Mouse (Mus musculus) CH12.LX (cell line): ENCODE data around the gene Grap2. TPM values are rescaled to one million over a fixed set of nuclear protein-coding genes. Genes with fewer than 3 reads are reported as not detected.

ENCODE experiments used
- DNase-seq: peaks from one replicate; pipeline ENCODE4 v3.0.0-alpha.2; 2013; ENCODE audit errors: extremely low read depth
- H3K27ac ChIP-seq: 2 replicates; pipeline ENCODE4 v1.5.1; 2012; ENCODE audit warnings: low read depth, mild to moderate bottlenecking, control low read depth, moderate library complexity; ENCODE audit not compliant: insufficient read depth
- H3K27me3 ChIP-seq: replicated peaks from 2 replicates; pipeline ENCODE3; 2012; ENCODE audit warnings: inconsistent platforms
- H3K36me3 ChIP-seq, 2 experiments: replicated peaks in 1 of 2; 2 replicates each; pipeline versions ENCODE3 to v1.6.1; 2012; ENCODE audit warnings: inconsistent platforms in 1 of 2, low read length in 1 of 2, mild to moderate bottlenecking in 1 of 2, mixed read lengths in 1 of 2, moderate library complexity in 1 of 2; ENCODE audit not compliant: control insufficient read depth in 1 of 2, insufficient read depth in 1 of 2
- H3K4me1 ChIP-seq, 2 experiments: 2 replicates each; pipeline ENCODE4 v1.6.1; 2012; ENCODE audit warnings: inconsistent platforms in 1 of 2, moderate library complexity in 1 of 2; ENCODE audit not compliant: insufficient read depth in 2 of 2, control insufficient read depth in 1 of 2
- H3K4me2 ChIP-seq: 2 replicates; pipeline ENCODE4 v1.6.1; 2012; ENCODE audit warnings: low read depth, mild to moderate bottlenecking, control low read depth; ENCODE audit not compliant: poor library complexity, insufficient read depth, severe bottlenecking
- H3K4me3 ChIP-seq, 3 experiments: fragments of 150-350 bp in 1 of 3; sonication (generic) in 1 of 3; replicated peaks in 1 of 3; 2 replicates each; pipeline versions ENCODE3 to v1.5.1; 2011 to 2012; ENCODE audit warnings: low read depth in 2 of 3, low read length in 2 of 3, mild to moderate bottlenecking in 2 of 3, moderate library complexity in 2 of 3, control low read depth in 1 of 3, improper control_type of control experiment in 1 of 3, inconsistent platforms in 1 of 3, mixed read lengths in 1 of 3; ENCODE audit not compliant: poor library complexity in 1 of 3
- H3K79me2 ChIP-seq: replicated peaks from 2 replicates; pipeline ENCODE4 v1.6.1; 2012; ENCODE audit warnings: mild to moderate bottlenecking, moderate library complexity; ENCODE audit not compliant: control insufficient read depth, poor library complexity, insufficient read depth, severe bottlenecking; ENCODE audit errors: extremely low read depth
- H3K9ac ChIP-seq: 2 replicates; pipeline ENCODE4 v1.6.1; 2012; ENCODE audit warnings: low read depth, mild to moderate bottlenecking, control low read depth, moderate library complexity; ENCODE audit not compliant: insufficient read depth
- H3K9me3 ChIP-seq: replicated peaks from 2 replicates; pipeline ENCODE3; 2012; ENCODE audit warnings: low read length, inconsistent platforms, mixed read lengths
- BHLHE40 ChIP-seq: IDR thresholded peaks from 2 replicates; pipeline ENCODE4 v1.6.1; 2011; ENCODE audit warnings: mild to moderate bottlenecking, low read depth, low read length, improper control_type of control experiment
- CTCF ChIP-seq, 2 experiments: IDR thresholded peaks in 1 of 2; conservative IDR thresholded peaks in 1 of 2; 2 replicates each; pipeline ENCODE4 v1.5.1; 2011 to 2012; ENCODE audit warnings: low read depth in 2 of 2, low read length in 2 of 2, improper control_type of control experiment in 1 of 2, inconsistent platforms in 1 of 2, mild to moderate bottlenecking in 1 of 2, moderate library complexity in 1 of 2
- ELF1 ChIP-seq: IDR thresholded peaks from 2 replicates; pipeline ENCODE4 v1.6.1; 2014; ENCODE audit warnings: low read depth, mild to moderate bottlenecking, inconsistent platforms, low read length, improper control_type of control experiment
- ETS1 ChIP-seq: conservative IDR thresholded peaks from 2 replicates; pipeline ENCODE4 v1.6.1; 2012; ENCODE audit warnings: low read depth, mild to moderate bottlenecking, inconsistent platforms, low read length, improper control_type of control experiment, moderate library complexity
- HCFC1 ChIP-seq: IDR thresholded peaks from 2 replicates; pipeline ENCODE4 v1.6.1; 2012; ENCODE audit warnings: low read depth, mild to moderate bottlenecking, inconsistent platforms, low read length, improper control_type of control experiment
- IRF4 ChIP-seq: IDR thresholded peaks from 2 replicates; pipeline ENCODE4 v1.6.1; 2014; ENCODE audit warnings: low read depth, mild to moderate bottlenecking, inconsistent platforms, low read length, improper control_type of control experiment
- JUN ChIP-seq: IDR thresholded peaks from 2 replicates; pipeline ENCODE4 v1.6.1; 2011; ENCODE audit warnings: low read depth, mild to moderate bottlenecking, low read length, improper control_type of control experiment, moderate library complexity; ENCODE audit not compliant: insufficient read depth
- MEF2A ChIP-seq: IDR thresholded peaks from 2 replicates; pipeline ENCODE4 v1.6.1; 2014; ENCODE audit warnings: low read depth, mild to moderate bottlenecking, inconsistent platforms, low read length, improper control_type of control experiment, borderline replicate concordance
- NRF1 ChIP-seq: IDR thresholded peaks from 2 replicates; pipeline ENCODE4 v1.6.1; 2014; ENCODE audit warnings: low read depth, mild to moderate bottlenecking, inconsistent platforms, low read length, improper control_type of control experiment, moderate library complexity
- POLR2A ChIP-seq: IDR thresholded peaks from 2 replicates; pipeline ENCODE4 v1.6.1; 2011; ENCODE audit warnings: low read depth, mild to moderate bottlenecking, improper control_type of control experiment, low read length
- POLR2AphosphoS2 ChIP-seq: IDR thresholded peaks from 2 replicates; pipeline ENCODE4 v1.6.1; 2011; ENCODE audit warnings: low read depth, low read length, improper control_type of control experiment
- RAD21 ChIP-seq: IDR thresholded peaks from 2 replicates; pipeline ENCODE4 v1.6.1; 2011; ENCODE audit warnings: low read depth, mild to moderate bottlenecking, low read length, improper control_type of control experiment, moderate library complexity
- TBP ChIP-seq: conservative IDR thresholded peaks from 2 replicates; pipeline ENCODE4 v1.6.1; 2011; ENCODE audit warnings: low read depth, low read length, improper control_type of control experiment
- UBTF ChIP-seq: IDR thresholded peaks from 2 replicates; pipeline ENCODE4 v1.6.1; 2012; ENCODE audit warnings: low read depth, mild to moderate bottlenecking, inconsistent platforms, low read length, improper control_type of control experiment, moderate library complexity
- ZC3H11A ChIP-seq: IDR thresholded peaks from 2 replicates; pipeline ENCODE4 v1.6.1; 2012; ENCODE audit warnings: low read depth, mild to moderate bottlenecking, inconsistent platforms, low read length, improper control_type of control experiment
- ZKSCAN1 ChIP-seq: IDR thresholded peaks from 2 replicates; pipeline ENCODE4 v1.6.1; 2012; ENCODE audit warnings: low read depth, inconsistent platforms, low read length, improper control_type of control experiment, borderline replicate concordance
- ZMIZ1 ChIP-seq: IDR thresholded peaks from 2 replicates; pipeline ENCODE4 v1.6.1; 2012; ENCODE audit warnings: low read depth, mild to moderate bottlenecking, inconsistent platforms, low read length, improper control_type of control experiment
- ZNF384 ChIP-seq: IDR thresholded peaks from 2 replicates; pipeline ENCODE4 v1.6.1; 2012; ENCODE audit warnings: low read depth, low read length, improper control_type of control experiment, inconsistent platforms
- dilution Hi-C: fragments of 300-500 bp; cut with MboI; formaldehyde crosslinking; loops from 2 replicates; pipeline ENCODE4 v1.14.3; 2020; ENCODE audit warnings: low sequenced_read_pairs; ENCODE audit not compliant: extremely low pct_unique_long_range_greater_than_20kb, extremely low pct_ligation_motif_present
- in situ Hi-C: fragments of 300-500 bp; cut with MboI; formaldehyde crosslinking; loops from 3 replicates; pipeline ENCODE4 v1.14.3; 2019; ENCODE audit warnings: low sequenced_read_pairs, low pct_ligation_motif_present, low pct_unique_long_range_greater_than_20kb, mixed read lengths
- polyA plus RNA-seq: library from polyadenylated mRNA; unstranded; fragments of >175 nt; gene quantifications from 2 replicates; pipeline ENCODE4 v1.2.1, GENCODE M21; 2012; ENCODE audit warnings: low read depth; ENCODE audit not compliant: insufficient read length
- total RNA-seq, 2 experiments: library from RNA; depleted of rRNA; stranded (reverse); fragments of 300-350 nt in 1 of 2; fragments of >200 nt in 1 of 2; gene quantifications; 2 replicates each; pipeline ENCODE4 v1.2.3; 2012 to 2014

Grap2 gene
- total and polyA plus RNA-seq, 3 experiments = 1.5 to 6.2 (median 5.0) TPM

- TF ChIP-seq IRF4 (no peak), ETS1 (no peak), ZMIZ1 (no peak), BHLHE40 (no peak), ELF1 (no peak), POLR2A (no peak), UBTF (no peak), HCFC1 (no peak), ZNF384 (no peak), POLR2AphosphoS2 (no peak), TBP (no peak), RAD21 (no peak), MEF2A (no peak), ZC3H11A (no peak), NRF1 (no peak), CTCF (conservative IDR thresholded peaks at IDR 0.05 in 1 of 2, IDR thresholded peaks at IDR 0.05 in 1 of 2; ENCODE audit: low read depth in 2 of 2, low read length in 2 of 2) (no peak), JUN (no peak), ZKSCAN1 (no peak)
- H3K9ac ChIP-seq = no peak overlapping the region
- dilution Hi-C loops = no loop called here
- DNase-seq = no peak
- in situ Hi-C loops = no loop called here
- H3K27me3 ChIP-seq = no peaks in the 10 kb centered on the region
- peaks cover 13 to 19% of the 10 kb centered on the region in 2 experiments for H3K4me1 ChIP-seq
- H3K4me3 ChIP-seq = no peak overlapping the region
- no peaks in the 10 kb centered on the region for H3K36me3 ChIP-seq
- H3K27ac ChIP-seq = no peak overlapping the region
- H3K79me2 ChIP-seq = no peaks in the 10 kb centered on the region
- no peaks in the 10 kb centered on the region for H3K9me3 ChIP-seq
- H3K4me2 ChIP-seq = no peak overlapping the region
These were observed 13.9 kb downstream of the Grap2 start for GRCm38 (mm10) chr15:80586296-80586695.

DNA sequence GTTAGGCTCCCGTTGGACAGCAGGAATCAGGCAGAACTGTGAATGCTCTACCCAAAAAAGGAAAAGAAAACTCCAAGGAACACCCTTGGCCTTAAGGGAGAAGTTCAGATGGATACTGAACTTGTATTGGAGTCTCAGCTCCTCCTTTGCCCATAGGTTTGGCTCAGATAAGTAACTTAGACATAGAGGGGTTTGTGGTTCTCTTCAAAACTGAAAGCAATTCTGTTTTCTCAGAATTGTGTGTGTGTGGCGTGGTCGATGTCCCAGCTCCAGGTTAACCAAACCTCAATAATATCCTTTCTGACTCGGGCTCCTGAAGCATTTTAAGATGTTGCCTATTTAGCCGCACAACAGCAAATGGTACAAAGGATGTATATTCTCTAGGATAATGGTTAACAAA, 18.2 kb downstream of the Grap2 start:
- H3K79me2 ChIP-seq = no peaks in the 10 kb centered on the region
- no peak for TF ChIP-seq JUN
- peaks cover 3 to 13% of the 10 kb centered on the region in 2 experiments; a peak in 3 of 4 replicates for H3K4me1 ChIP-seq
- H3K9me3 ChIP-seq = no peaks in the 10 kb centered on the region
- no peak overlapping the region for H3K4me3 ChIP-seq
- H3K9ac ChIP-seq = no peak overlapping the region
- no peak overlapping the region for H3K27ac ChIP-seq
- no peaks in the 10 kb centered on the region for H3K36me3 ChIP-seq
- no peaks in the 10 kb centered on the region for H3K27me3 ChIP-seq
- DNase-seq = no peak
- dilution Hi-C loops = no loop called here
- no peak overlapping the region; the same call in 1 of the 2 replicates for H3K4me2 ChIP-seq
- in situ Hi-C loops = no loop called here
